Mouse (Mus musculus) intestine, postnatal 0 days (tissue): ENCODE results near the gene Kcnmb3. TPM values are rescaled to one million over a fixed set of nuclear protein-coding genes. Genes with fewer than 3 reads are reported as not detected.

Source experiments
- ATAC-seq: fragments of 200-750 bp; cut with Nextera tagmentation; 2 replicates; pipeline ENCODE4 v1.8.0; 2017; ENCODE audit warnings: mild to moderate bottlenecking, moderate TSS enrichment, moderate library complexity
- H3K27ac ChIP-seq: fragments of 300-500 bp; sonication (generic); 2 replicates; pipeline ENCODE4 v1.5.1; 2014; ENCODE audit warnings: mild to moderate bottlenecking, low read depth, low read length, moderate library complexity
- H3K27me3 ChIP-seq: fragments of 300-500 bp; sonication (generic); replicated peaks from 2 replicates; pipeline ENCODE4 v1.6.1; 2014; ENCODE audit warnings: low read length, mixed read lengths; ENCODE audit not compliant: control insufficient read depth, insufficient read depth
- H3K36me3 ChIP-seq: fragments of 300-500 bp; sonication (generic); 2 replicates; pipeline ENCODE4 v1.6.1; 2014; ENCODE audit warnings: mild to moderate bottlenecking, moderate library complexity; ENCODE audit not compliant: control insufficient read depth, insufficient read depth
- H3K4me1 ChIP-seq: fragments of 300-500 bp; sonication (generic); replicated peaks from 2 replicates; pipeline ENCODE4 v1.6.1; 2014; ENCODE audit warnings: antibody characterized with exemption, low read length, mixed read lengths; ENCODE audit not compliant: control insufficient read depth, insufficient read depth
- H3K4me2 ChIP-seq: fragments of 300-500 bp; sonication (generic); replicated peaks from 2 replicates; pipeline ENCODE4 v1.6.1; 2014; ENCODE audit warnings: low read depth, mild to moderate bottlenecking, moderate library complexity
- H3K4me3 ChIP-seq: fragments of 300-500 bp; sonication (generic); 2 replicates; pipeline ENCODE4 v1.5.1; 2014; ENCODE audit warnings: low read depth, low read length
- H3K9ac ChIP-seq: fragments of 300-500 bp; sonication (generic); 2 replicates; pipeline ENCODE4 v1.6.1; 2014; ENCODE audit warnings: mild to moderate bottlenecking, low read depth, low read length
- H3K9me3 ChIP-seq: fragments of 300-500 bp; sonication (generic); 2 replicates; pipeline ENCODE4 v1.6.1; 2016; ENCODE audit warnings: mixed run types; ENCODE audit not compliant: control insufficient read depth
- CTCF ChIP-seq: sonication (generic); IDR thresholded peaks from 2 replicates; pipeline ENCODE4 v1.5.1; 2016; ENCODE audit warnings: low read depth, mild to moderate bottlenecking, control low read depth, antibody characterized with exemption, moderate library complexity
- WGBS: fragments of 180-500 bp; shearing (Covaris S2); extraction: QIAGEN DNeasy Blood & Tissue Kit; methylation state at CpG from one replicate; pipeline ENCODE4 v1.1.7; 2014; 5-methylcytosine and 5-hydroxymethylcytosine counted together
- polyA plus RNA-seq: library from polyadenylated mRNA; unstranded; fragments of >200 nt; fragmentation: Nextera tagmentation; extraction: Ambion mirVana; gene quantifications from 2 replicates; pipeline ENCODE4 v1.2.1, GENCODE M21; 2015

Gene Kcnmb3
- polyA plus RNA-seq, 1 experiment from 2014 or later, result 0.07 TPM

- no peak for TF ChIP-seq CTCF
- WGBS, result 67% methylated on average over 15 of the region's 15 CpGs
- Histone ChIP-seq H3K27ac (no peak overlapping the region), H3K9me3 (no peaks in the 10 kb centered on the region), H3K27me3 (no peaks in the 10 kb centered on the region), H3K4me3 (no peak overlapping the region), H3K9ac (no peak overlapping the region), H3K36me3 (no peaks in the 10 kb centered on the region), H3K4me1 (no peaks in the 10 kb centered on the region), H3K4me2 (no peak overlapping the region)
- ATAC-seq, result no peak
These were observed 1.7 kb downstream of the Kcnmb3 start for GRCm38 (mm10) chr3:32490076-32490927.

DNA sequence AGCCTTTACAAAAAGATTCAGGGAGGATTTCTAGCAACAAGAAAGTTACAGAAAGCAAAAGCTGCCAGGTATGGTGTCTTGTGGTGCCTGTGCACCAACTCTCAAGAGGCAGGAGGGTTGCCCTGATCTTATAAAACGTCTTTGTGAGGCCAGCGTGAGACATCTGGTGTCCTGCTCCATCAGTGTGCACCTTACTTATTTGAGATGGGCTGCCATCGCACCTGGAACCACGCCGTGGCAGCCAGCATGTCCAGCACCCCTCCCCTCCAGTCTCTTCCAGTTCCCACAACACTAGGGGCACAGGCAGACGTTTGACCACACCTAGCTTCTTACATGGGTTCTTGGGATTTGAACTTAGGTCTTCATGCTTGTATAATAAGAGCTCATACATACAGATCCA lies 3.9 kb downstream of the Kcnmb3 start:
- TF ChIP-seq CTCF, result no peak
- 82% methylated on average over 6 of the region's 6 CpGs for WGBS
- no peaks in the 10 kb centered on the region for H3K27me3 ChIP-seq

DNA sequence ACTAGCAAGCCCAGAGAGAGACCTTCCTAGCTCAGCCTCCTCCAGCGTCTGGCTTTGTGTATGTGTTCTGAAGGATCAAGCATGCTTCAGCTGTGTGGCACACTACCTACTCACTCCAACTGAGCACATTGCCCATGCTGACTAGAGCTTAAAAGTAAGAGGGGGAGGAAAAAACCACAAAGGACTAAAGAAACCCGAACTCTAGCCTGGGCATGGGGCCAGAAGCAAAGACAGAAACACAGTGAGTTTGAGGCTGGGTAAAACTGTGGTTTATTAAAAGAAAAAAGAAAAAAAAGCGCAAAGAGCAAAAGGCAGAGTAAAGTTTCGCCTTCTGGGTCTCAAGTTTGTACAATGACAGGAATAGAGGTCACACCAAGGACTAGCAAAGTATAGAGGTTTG lies 5.5 kb downstream of the Kcnmb3 start:
- WGBS, result 82% methylated on average over 4 of the region's 4 CpGs
- no peak for ATAC-seq
- TF ChIP-seq CTCF, result no peak
- H3K4me1 ChIP-seq, result no peaks in the 10 kb centered on the region
- H3K4me2 ChIP-seq, result no peak overlapping the region
- no peak overlapping the region for H3K9ac ChIP-seq
- no peaks in the 10 kb centered on the region for H3K9me3 ChIP-seq
- no peak overlapping the region for H3K27ac ChIP-seq
- no peaks in the 10 kb centered on the region for H3K27me3 ChIP-seq
- H3K36me3 ChIP-seq, result no peaks in the 10 kb centered on the region
- H3K4me3 ChIP-seq, result no peak overlapping the region

More for the DNA sequence above, 3.9 kb downstream of the Kcnmb3 start:
- Histone ChIP-seq H3K36me3 (no peaks in the 10 kb centered on the region), H3K27ac (no peak overlapping the region), H3K4me1 (no peaks in the 10 kb centered on the region), H3K9ac (no peak overlapping the region), H3K4me3 (no peak overlapping the region), H3K4me2 (no peak overlapping the region), H3K9me3 (no peaks in the 10 kb centered on the region)
- no peak for ATAC-seq

GRCm38 (mm10) chr3:32483035-32483434 lies 9.0 kb downstream of the Kcnmb3 start:
- Histone ChIP-seq H3K4me3 (no peak overlapping the region), H3K4me1 (no peaks in the 10 kb centered on the region), H3K9ac (no peak overlapping the region), H3K9me3 (no peaks in the 10 kb centered on the region), H3K36me3 (no peaks in the 10 kb centered on the region), H3K4me2 (no peak overlapping the region), H3K27ac (no peak overlapping the region), H3K27me3 (no peaks in the 10 kb centered on the region)
- WGBS, result 83% methylated on average over 3 of the region's 3 CpGs
- no peak for ATAC-seq
- no peak for TF ChIP-seq CTCF

GRCm38 (mm10) chr3:32479961-32480360 lies 12.1 kb downstream of the Kcnmb3 start:
- no peaks in the 10 kb centered on the region for H3K27me3 ChIP-seq
- H3K9me3 ChIP-seq, result no peaks in the 10 kb centered on the region
- no peak overlapping the region for H3K4me2 ChIP-seq
- H3K4me3 ChIP-seq, result no peak overlapping the region
- WGBS, result 86% methylated on average over 7 of the region's 7 CpGs
- ATAC-seq, result no peak
- H3K27ac ChIP-seq, result no peak overlapping the region
- TF ChIP-seq CTCF, result no peak
- no peak overlapping the region for H3K9ac ChIP-seq
- no peaks in the 10 kb centered on the region for H3K4me1 ChIP-seq
- H3K36me3 ChIP-seq, result no peaks in the 10 kb centered on the region

GRCm38 (mm10) chr3:32473184-32473583 lies 18.8 kb downstream of the Kcnmb3 start:
- TF ChIP-seq CTCF, result no peak
- Histone ChIP-seq H3K27ac (no peak overlapping the region), H3K4me3 (no peak overlapping the region), H3K9me3 (no peaks in the 10 kb centered on the region), H3K4me1 (no peaks in the 10 kb centered on the region), H3K9ac (no peak overlapping the region), H3K4me2 (no peak overlapping the region), H3K36me3 (no peaks in the 10 kb centered on the region), H3K27me3 (no peaks in the 10 kb centered on the region)
- 84% methylated on average over 10 of the region's 10 CpGs for whole genome bisulfite sequencing
- ATAC-seq, result no peak
